ENCODE assay signal across 8 mouse cellular contexts in genomic region chr5:140501982-140502836, GRCm38 (mm10). TPM values are rescaled to one million over a fixed set of nuclear protein-coding genes. Genes with fewer than 3 reads are reported as not detected.
DNase-seq lines count a peak whose midpoint lies in the region; ATAC-seq lines count a peak whose summit lies in the region.

No protein-coding gene starts in this region.

- H3K27me3 ChIP-seq in forebrain, embryonic 10.5 days (ENCODE audit: poor library complexity, severe bottlenecking), result peaks cover 14% of the 10 kb centered on the region
- H3K27me3 ChIP-seq in limb, embryonic 12.5 days, result no peaks in the 10 kb centered on the region
- H3K27me3 ChIP-seq in neural tube, embryonic 11.5 days (ENCODE audit: control insufficient read depth, insufficient read depth, low read length), result no peaks in the 10 kb centered on the region

- no peak for ATAC-seq in limb, embryonic 12.5 days (ENCODE audit: insufficient number of reproducible peaks, insufficient read depth, low FRiP score, low TSS enrichment, low read depth)
- no peak for ATAC-seq in neural tube, embryonic 11.5 days (ENCODE audit: insufficient read depth, low FRiP score, low TSS enrichment)
- no peak for ATAC-seq in megakaryocyte-erythroid progenitor cell, adult 5-6 weeks (replicated peaks; ENCODE audit: low FRiP score, low TSS enrichment, poor library complexity, severe bottlenecking)

- H3K9me3 ChIP-seq in forebrain, embryonic 10.5 days, result no peaks in the 10 kb centered on the region
- no peaks in the 10 kb centered on the region for H3K9me3 ChIP-seq in limb, embryonic 12.5 days
- no peaks in the 10 kb centered on the region for H3K9me3 ChIP-seq in neural tube, embryonic 11.5 days (ENCODE audit: control insufficient read depth, low read length)

- WGBS in forebrain, embryonic 10.5 days, result 16% methylated on average over 14 of the region's 14 CpGs
- WGBS in limb, embryonic 12.5 days, result 22% methylated on average over 14 of the region's 14 CpGs
- whole genome bisulfite sequencing in neural tube, embryonic 11.5 days, result 18% methylated on average over 14 of the region's 14 CpGs

- H3K9ac ChIP-seq in limb, embryonic 12.5 days (replicated peaks), result peak overlapping the region; percentile 58
- H3K9ac ChIP-seq in neural tube, embryonic 11.5 days (ENCODE audit: low read length), result peak overlapping the region; percentile 35; the same call in 1 of the 2 replicates

- peak; percentile 72 to 74 for DNase-seq in spleen, postnatal 36 days (ENCODE audit: low spot score in 2 of 2)
- DNase-seq in spleen, adult 12 weeks (ENCODE audit: low spot score), result no peak
- DNase-seq in forebrain, embryonic 10.5 days (ENCODE audit: extremely low spot score, low spot score), result peak; percentile 41
- DNase-seq in neural tube, embryonic 11.5 days (ENCODE audit: low spot score), result no peak
- DNase-seq in cerebellum, postnatal 10 days, result no peak
- DNase-seq in adrenal gland, adult (ENCODE audit: inconsistent age in 2 of 2, low spot score in 1 of 2), result no peak

- H3K27ac ChIP-seq in forebrain, embryonic 10.5 days, result peak overlapping the region; percentile 77
- peak overlapping the region; percentile 51; the same call in 1 of the 2 replicates for H3K27ac ChIP-seq in limb, embryonic 12.5 days
- H3K27ac ChIP-seq in neural tube, embryonic 11.5 days (ENCODE audit: low read depth, low read length), result no peak overlapping the region

- peak overlapping the region; percentile 41 for H3K4me3 ChIP-seq in forebrain, embryonic 10.5 days
- peak overlapping the region; percentile 25 for H3K4me3 ChIP-seq in limb, embryonic 12.5 days (replicated peaks)
- H3K4me3 ChIP-seq in neural tube, embryonic 11.5 days (ENCODE audit: low read depth, low read length), result 0 out of 2 replicates have a peak overlapping the region, but pooled peaks have one; percentile 6

- H3K4me1 ChIP-seq in forebrain, embryonic 10.5 days, result peaks cover 47% of the 10 kb centered on the region
- peaks cover 34% of the 10 kb centered on the region for H3K4me1 ChIP-seq in limb, embryonic 12.5 days (replicated peaks)
- peaks cover 19% of the 10 kb centered on the region for H3K4me1 ChIP-seq in neural tube, embryonic 11.5 days (ENCODE audit: control insufficient read depth, insufficient read depth, low read length)

- peak overlapping the region; percentile 57 for H3K4me2 ChIP-seq in limb, embryonic 12.5 days
- peak overlapping the region; percentile 36 for H3K4me2 ChIP-seq in neural tube, embryonic 11.5 days (ENCODE audit: low read depth)

- H3K36me3 ChIP-seq in forebrain, embryonic 10.5 days (replicated peaks), result no peaks in the 10 kb centered on the region
- no peaks in the 10 kb centered on the region for H3K36me3 ChIP-seq in limb, embryonic 12.5 days
- no peaks in the 10 kb centered on the region for H3K36me3 ChIP-seq in neural tube, embryonic 11.5 days (ENCODE audit: control insufficient read depth, insufficient read depth, low read length)

RNA-seq across cellular contexts. Expression of gene Chst12, which starts 3.1 kb away (rescaled TPM):
- polyA plus RNA-seq in forebrain, embryonic 10.5 days (2016; fragmentation: Nextera tagmentation; extraction: Ambion mirVana), result 14.0 and 15.1 TPM in 2 replicates
- polyA plus RNA-seq in limb, embryonic 12.5 days (2016; fragmentation: Nextera tagmentation; extraction: Ambion mirVana), result 14.4 and 17.0 TPM in 2 replicates
- polyA plus RNA-seq in neural tube, embryonic 11.5 days (2014; fragmentation: Nextera tagmentation; extraction: Ambion mirVana), result 14.4 and 15.5 TPM in 2 replicates
- 16.6 and 17.2 TPM in 2 replicates for total RNA-seq in megakaryocyte-erythroid progenitor cell, adult 5-6 weeks (2014; fragmentation: Nextera tagmentation)
- 3.6 and 3.9 TPM in 2 replicates for total RNA-seq in megakaryocyte-erythroid progenitor cell, adult 5-6 weeks (2017)

RNA-seq across cellular contexts. Expression of gene Gm4869, which starts 56.8 kb away (rescaled TPM):
- not detected in 2 replicates for polyA plus RNA-seq in forebrain, embryonic 10.5 days (2016; fragmentation: Nextera tagmentation; extraction: Ambion mirVana)
- polyA plus RNA-seq in limb, embryonic 12.5 days (2016; fragmentation: Nextera tagmentation; extraction: Ambion mirVana), result not detected in 2 replicates
- not detected in 2 replicates for polyA plus RNA-seq in neural tube, embryonic 11.5 days (2014; fragmentation: Nextera tagmentation; extraction: Ambion mirVana)
- not detected in 2 replicates for total RNA-seq in megakaryocyte-erythroid progenitor cell, adult 5-6 weeks (2014; fragmentation: Nextera tagmentation)
- not detected in 2 replicates for total RNA-seq in megakaryocyte-erythroid progenitor cell, adult 5-6 weeks (2017)

Comparison
In these comparisons a context has a peak if more than half of its experiments do, and no peak if none do; other contexts are left out.
1. DNase-seq: peak in spleen, postnatal 36 days (2 of 2) and forebrain, embryonic 10.5 days (single experiment); none in spleen, adult 12 weeks (single experiment), neural tube, embryonic 11.5 days (single experiment), cerebellum, postnatal 10 days (0 of 2) and adrenal gland, adult (0 of 2).
2. Peak in every context shown above with its lines, with median percentiles within 50 percentile points of each other: H3K4me3 ChIP-seq.